Mouse (Mus musculus) lung, embryonic 14.5 days (tissue): ENCODE measurements at regions not wholly inside any gene's neighbourhood (a gene's known extent, or its start where the extent isn't known, plus 50 kb on each side); places are given as distances from the start of the nearest gene placed in this dataset.

ENCODE experiments used
- ATAC-seq: fragments of 200-750 bp; cut with Nextera tagmentation; 2 replicates; pipeline ENCODE4 v1.8.0; 2017; ENCODE audit warnings: mild to moderate bottlenecking, moderate TSS enrichment, moderate library complexity; ENCODE audit not compliant: insufficient read depth
- DNase-seq: peaks from one replicate; pipeline ENCODE4 v3.0.0-alpha.2; 2015
- H3K27ac ChIP-seq: fragments of 300-500 bp; sonication (generic); 2 replicates; pipeline ENCODE4 v1.5.1; 2014; ENCODE audit warnings: low read depth, mild to moderate bottlenecking, moderate library complexity
- H3K27me3 ChIP-seq: fragments of 300-500 bp; sonication (generic); 2 replicates; pipeline ENCODE4 v1.6.1; 2014; ENCODE audit warnings: low read length, control low read depth; ENCODE audit not compliant: insufficient read depth
- H3K36me3 ChIP-seq: fragments of 300-500 bp; sonication (generic); 2 replicates; pipeline ENCODE4 v1.6.1; 2014; ENCODE audit warnings: control low read depth; ENCODE audit not compliant: insufficient read depth
- H3K4me1 ChIP-seq: fragments of 300-500 bp; sonication (generic); 2 replicates; pipeline ENCODE4 v1.6.1; 2014; ENCODE audit warnings: antibody characterized with exemption, control low read depth; ENCODE audit not compliant: insufficient read depth
- H3K4me2 ChIP-seq: fragments of 300-500 bp; sonication (generic); 2 replicates; pipeline ENCODE4 v1.6.1; 2014; ENCODE audit warnings: mild to moderate bottlenecking
- H3K4me3 ChIP-seq: fragments of 300-500 bp; sonication (generic); 2 replicates; pipeline ENCODE4 v1.5.1; 2014; ENCODE audit warnings: low read depth, low read length
- H3K9ac ChIP-seq: fragments of 300-500 bp; sonication (generic); 2 replicates; pipeline ENCODE4 v1.6.1; 2014
- H3K9me3 ChIP-seq: fragments of 300-500 bp; sonication (generic); 2 replicates; pipeline ENCODE4 v1.6.1; 2016; ENCODE audit warnings: low read depth, low read length, control low read depth
- CTCF ChIP-seq: IDR thresholded peaks from 2 replicates; pipeline ENCODE4 v1.5.1; 2016; ENCODE audit warnings: antibody characterized with exemption, low read depth
- WGBS: fragments of 180-500 bp; shearing (Covaris S2); extraction: QIAGEN DNeasy Blood & Tissue Kit; methylation state at CpG from one replicate; pipeline ENCODE4 v1.1.7; 2014; 5-methylcytosine and 5-hydroxymethylcytosine counted together

DNA sequence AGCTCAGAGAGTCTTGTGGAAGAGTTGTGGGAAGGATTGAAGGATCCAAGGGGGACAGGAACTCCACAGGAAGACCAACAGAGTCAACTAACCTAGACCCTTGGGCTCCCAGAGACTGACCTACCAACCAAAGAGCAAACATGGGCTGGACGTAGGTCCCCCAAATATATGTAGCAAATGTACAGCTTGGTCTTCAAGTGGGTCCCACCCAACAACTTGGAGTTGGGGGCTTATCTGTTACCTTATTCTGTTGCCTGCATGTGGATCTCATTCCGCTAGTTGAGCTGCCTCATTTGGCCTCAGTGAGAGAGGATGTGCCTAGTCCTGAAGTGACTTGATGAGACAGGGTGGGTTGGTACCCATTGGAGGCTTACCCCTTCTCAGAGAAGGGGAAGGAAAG is 371.1 kb upstream of the Gm10131 start:
- H3K4me2 ChIP-seq, result no peak overlapping the region
- DNase-seq (no peak), ATAC-seq (no peak)
- H3K4me3 ChIP-seq, result no peak overlapping the region
- no peak overlapping the region for H3K27ac ChIP-seq
- H3K27me3 ChIP-seq, result no peaks in the 10 kb centered on the region
- H3K9me3 ChIP-seq, result no peaks in the 10 kb centered on the region
- TF ChIP-seq CTCF, result no peak
- H3K9ac ChIP-seq, result no peak overlapping the region
- WGBS, result 81% methylated on average over 2 of the region's 2 CpGs
- H3K4me1 ChIP-seq, result no peaks in the 10 kb centered on the region
- H3K36me3 ChIP-seq, result no peaks in the 10 kb centered on the region

GRCm38 (mm10) chr8:34480496-34480895 is 369.0 kb upstream of the Gm10131 start:
- TF ChIP-seq CTCF, result no peak
- 70% methylated on average over 4 of the region's 4 CpGs for WGBS
- Histone ChIP-seq H3K9ac (no peak overlapping the region), H3K9me3 (no peaks in the 10 kb centered on the region), H3K4me1 (no peaks in the 10 kb centered on the region), H3K27ac (no peak overlapping the region), H3K4me3 (no peak overlapping the region), H3K36me3 (no peaks in the 10 kb centered on the region), H3K4me2 (no peak overlapping the region), H3K27me3 (no peaks in the 10 kb centered on the region)
- ATAC-seq, result no peak
- DNase-seq, result no peak

GRCm38 (mm10) chr8:34478891-34479290 is 367.4 kb upstream of the Gm10131 start:
- Histone ChIP-seq H3K4me2 (no peak overlapping the region), H3K4me1 (no peaks in the 10 kb centered on the region), H3K27me3 (no peaks in the 10 kb centered on the region), H3K36me3 (no peaks in the 10 kb centered on the region), H3K9me3 (no peaks in the 10 kb centered on the region), H3K9ac (no peak overlapping the region), H3K4me3 (no peak overlapping the region), H3K27ac (no peak overlapping the region)
- peak; percentile 26 for DNase-seq
- 19% methylated on average over 3 of the region's 3 CpGs for WGBS
- ATAC-seq, result no peak
- TF ChIP-seq CTCF, result no peak

DNA sequence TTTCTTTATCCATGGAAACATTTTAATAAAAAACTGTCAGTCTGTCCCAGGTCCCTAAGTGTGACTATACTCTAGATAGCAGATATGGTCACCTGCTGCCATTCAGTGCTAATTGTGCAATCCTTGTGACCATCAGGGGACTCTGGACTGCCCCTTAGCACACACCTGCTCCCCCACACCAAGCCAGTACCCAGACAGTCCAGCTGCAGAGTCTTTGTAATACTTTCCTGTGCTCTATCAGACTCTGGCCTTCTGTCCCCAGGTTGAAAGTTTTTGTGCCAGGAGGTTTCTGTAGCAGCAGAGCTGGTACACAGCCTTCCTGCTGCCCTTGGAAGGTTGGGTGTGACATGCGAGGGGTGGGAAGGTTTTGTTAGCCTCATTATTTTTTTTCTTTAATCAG is 366.9 kb upstream of the Gm10131 start:
- H3K27me3 ChIP-seq, result no peaks in the 10 kb centered on the region
- H3K9ac ChIP-seq, result no peak overlapping the region
- no peak overlapping the region for H3K4me2 ChIP-seq
- H3K27ac ChIP-seq, result no peak overlapping the region
- WGBS, result 43% methylated on average over 1 of the region's 1 CpGs
- ATAC-seq (no peak), DNase-seq (no peak)
- no peak overlapping the region for H3K4me3 ChIP-seq
- TF ChIP-seq CTCF, result no peak
- H3K9me3 ChIP-seq, result no peaks in the 10 kb centered on the region
- H3K4me1 ChIP-seq, result no peaks in the 10 kb centered on the region
- no peaks in the 10 kb centered on the region for H3K36me3 ChIP-seq

DNA sequence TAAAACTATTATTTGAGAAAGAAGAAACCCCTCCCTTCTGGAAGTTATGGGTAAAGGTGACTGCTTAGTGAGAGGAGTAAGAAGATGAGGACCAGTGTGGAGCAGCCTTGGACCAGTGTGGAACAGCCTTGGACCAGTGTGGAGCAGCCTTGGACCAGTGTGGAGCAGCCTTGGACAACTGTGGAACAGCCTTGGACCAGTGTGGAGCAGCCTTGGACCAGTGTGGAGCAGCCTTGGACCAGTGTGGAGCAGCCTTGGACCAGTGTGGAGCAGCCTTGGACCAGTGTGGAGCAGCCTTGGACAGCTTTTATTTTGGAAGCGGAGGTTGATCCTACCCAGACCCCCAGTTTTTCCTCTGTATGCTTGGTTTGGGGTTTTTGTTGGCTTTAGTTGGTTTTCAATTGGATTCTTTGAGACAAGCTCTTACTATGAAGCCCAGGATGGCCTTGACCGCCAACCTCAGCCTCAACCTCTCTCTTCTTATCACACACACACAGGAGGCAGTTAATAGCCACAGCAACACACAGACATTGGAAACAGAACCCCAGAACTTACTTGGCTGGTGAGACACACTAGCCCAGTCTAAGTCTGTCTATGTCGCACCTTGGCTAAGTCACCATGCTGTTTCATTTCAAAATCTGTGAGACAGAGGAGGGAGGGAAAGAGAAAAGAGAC is 364.7 kb upstream of the Gm10131 start:
- Histone ChIP-seq H3K4me3 (no peak overlapping the region), H3K27me3 (no peaks in the 10 kb centered on the region), H3K9me3 (no peaks in the 10 kb centered on the region), H3K4me2 (no peak overlapping the region), H3K4me1 (0 out of 2 replicates have a peak, but pooled peaks cover 6% of the 10 kb centered on the region), H3K36me3 (no peaks in the 10 kb centered on the region), H3K9ac (no peak overlapping the region), H3K27ac (no peak overlapping the region)
- no peak for TF ChIP-seq CTCF
- DNase-seq (no peak), ATAC-seq (no peak)
- 85% methylated on average over 3 of the region's 3 CpGs for WGBS

GRCm38 (mm10) chr8:34474593-34474992 is 363.1 kb upstream of the Gm10131 start:
- WGBS, result 50% methylated on average over 7 of the region's 7 CpGs
- Histone ChIP-seq H3K36me3 (no peaks in the 10 kb centered on the region), H3K9ac (no peak overlapping the region), H3K4me3 (no peak overlapping the region), H3K9me3 (no peaks in the 10 kb centered on the region), H3K27me3 (no peaks in the 10 kb centered on the region), H3K27ac (no peak overlapping the region), H3K4me1 (peaks cover 15% of the 10 kb centered on the region), H3K4me2 (no peak overlapping the region)
- TF ChIP-seq CTCF, result no peak
- ATAC-seq, result no peak
- DNase-seq, result peak; percentile 26

- Histone ChIP-seq H3K4me1 (peaks cover 15% of the 10 kb centered on the region), H3K4me3 (no peak overlapping the region), H3K9me3 (no peaks in the 10 kb centered on the region), H3K4me2 (no peak overlapping the region), H3K27ac (no peak overlapping the region), H3K27me3 (no peaks in the 10 kb centered on the region), H3K36me3 (no peaks in the 10 kb centered on the region), H3K9ac (no peak overlapping the region)
- no peak for TF ChIP-seq CTCF
- DNase-seq, result no peak
- WGBS, result 45% methylated on average over 10 of the region's 10 CpGs
- ATAC-seq, result no peak
Measured at GRCm38 (mm10) chr8:34473769-34474168, 362.2 kb upstream of the Gm10131 start.
